Mouse (Mus musculus): ENCODE data around the gene Cdh16. TPM values are rescaled to one million over a fixed set of nuclear protein-coding genes. Genes with fewer than 3 reads are reported as not detected.

Cdh16 gene
- polyA plus RNA-seq, 1 experiment from 2014 or later = not detected

DNA sequence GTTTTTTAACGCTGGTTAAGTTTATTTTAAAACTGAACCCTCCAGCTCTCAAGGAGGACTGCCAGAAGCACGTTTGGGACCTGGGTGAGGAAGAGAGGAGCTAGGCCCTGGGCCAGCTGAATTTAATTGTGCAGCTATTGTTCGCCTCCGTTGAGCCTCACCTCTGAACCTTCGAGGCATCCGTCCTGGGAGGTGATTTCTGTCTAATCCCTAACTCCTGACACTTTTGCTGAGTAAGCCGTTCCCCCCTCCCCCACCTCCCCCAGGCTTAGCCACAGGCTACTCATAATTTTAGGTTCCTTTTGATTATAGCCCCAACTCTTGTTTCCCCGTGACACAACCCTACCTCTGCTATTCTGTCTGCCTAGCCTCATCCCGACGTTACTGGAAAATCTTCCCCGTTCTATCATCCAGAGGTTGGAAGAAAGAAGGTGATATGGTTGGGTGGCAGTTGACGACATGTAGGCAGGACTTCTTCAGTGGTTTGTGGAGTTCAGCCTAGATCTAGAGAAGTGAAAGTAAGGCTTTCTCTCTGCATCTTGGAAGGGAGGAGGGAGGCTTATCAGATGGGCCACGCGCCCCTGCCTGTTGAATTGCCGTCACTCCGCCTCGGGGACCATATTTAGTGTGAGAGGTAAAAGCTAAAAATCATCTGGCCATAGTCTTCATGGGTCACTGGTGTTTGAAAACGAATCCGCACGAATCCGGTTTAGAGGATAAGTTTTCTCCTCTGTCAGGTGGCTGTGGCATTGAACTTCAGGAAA is 28.2 kb downstream of the Cdh16 start:
- no peak overlapping the region for H3K27ac ChIP-seq (replicated peaks; ENCODE audit: low read depth, low read length)
- DNase-seq (ENCODE audit: low spot score) (no peak), ATAC-seq (ENCODE audit: insufficient number of reproducible peaks, low FRiP score, low TSS enrichment, low read depth) (no peak)
- no peak overlapping the region for H3K4me2 ChIP-seq (ENCODE audit: low read depth, severe bottlenecking)
- H3K36me3 ChIP-seq (ENCODE audit: control insufficient read depth, insufficient read depth, low read length) = peaks cover 12% of the 10 kb centered on the region; the same call in 1 of the 2 replicates
- no peaks in the 10 kb centered on the region for H3K9me3 ChIP-seq (ENCODE audit: control insufficient read depth, low read length)
- no peak overlapping the region for H3K9ac ChIP-seq (ENCODE audit: low read length)
- 85% methylated on average over 21 of the region's 21 CpGs for WGBS
- H3K4me3 ChIP-seq (ENCODE audit: low read depth, low read length) = no peak overlapping the region
- peaks cover 6% of the 10 kb centered on the region; the same call in 1 of the 2 replicates for H3K4me1 ChIP-seq (ENCODE audit: control insufficient read depth, insufficient read depth, low read length)
- no peaks in the 10 kb centered on the region for H3K27me3 ChIP-seq (ENCODE audit: control insufficient read depth, insufficient read depth, low read length)

DNA sequence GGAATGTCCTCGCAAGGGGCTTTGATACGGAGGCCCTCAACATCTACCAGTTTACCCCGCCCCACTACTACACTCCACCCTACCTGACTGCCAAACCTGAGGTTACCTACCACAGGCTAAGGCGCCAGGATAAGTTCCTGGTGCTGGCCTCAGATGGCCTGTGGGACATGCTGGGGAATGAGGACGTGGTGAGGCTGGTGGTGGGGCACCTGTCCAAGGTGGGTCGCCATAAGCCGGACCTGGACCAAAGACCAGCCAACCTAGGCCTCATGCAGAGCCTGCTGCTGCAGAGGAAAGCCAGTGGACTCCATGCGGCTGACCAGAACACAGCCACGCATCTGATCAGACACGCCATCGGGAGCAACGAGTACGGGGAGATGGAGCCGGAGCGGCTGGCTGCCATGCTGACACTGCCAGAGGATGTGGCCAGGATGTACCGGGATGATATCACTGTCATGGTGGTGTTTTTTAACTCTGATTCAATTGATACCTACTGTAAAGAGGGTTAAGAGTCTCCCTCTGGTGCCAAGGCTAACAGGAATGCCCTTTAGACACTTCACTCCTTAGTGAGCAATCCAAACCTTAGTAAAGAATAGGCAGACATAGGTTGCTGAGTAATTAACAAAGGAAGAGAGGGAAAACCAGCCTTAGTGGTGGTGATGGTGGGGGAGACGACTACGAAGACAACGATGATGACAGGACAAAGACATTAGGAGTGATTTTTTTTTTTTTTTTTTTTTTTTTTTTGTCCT is 29.4 kb downstream of the Cdh16 start:
- no peaks in the 10 kb centered on the region for H3K9me3 ChIP-seq (ENCODE audit: control insufficient read depth, low read length)
- H3K27ac ChIP-seq (replicated peaks; ENCODE audit: low read depth, low read length) = no peak overlapping the region
- ATAC-seq (ENCODE audit: insufficient number of reproducible peaks, low FRiP score, low TSS enrichment, low read depth) (no peak), DNase-seq (ENCODE audit: low spot score) (no peak)
- H3K4me3 ChIP-seq (ENCODE audit: low read depth, low read length) = no peak overlapping the region
- H3K27me3 ChIP-seq (ENCODE audit: control insufficient read depth, insufficient read depth, low read length) = no peaks in the 10 kb centered on the region
- H3K4me1 ChIP-seq (ENCODE audit: control insufficient read depth, insufficient read depth, low read length) = peaks cover 6% of the 10 kb centered on the region; the same call in 1 of the 2 replicates
- H3K4me2 ChIP-seq (ENCODE audit: low read depth, severe bottlenecking) = no peak overlapping the region
- H3K9ac ChIP-seq (ENCODE audit: low read length) = no peak overlapping the region
- peaks cover 12% of the 10 kb centered on the region; the same call in 1 of the 2 replicates for H3K36me3 ChIP-seq (ENCODE audit: control insufficient read depth, insufficient read depth, low read length)
- WGBS = 96% methylated on average over 19 of the region's 19 CpGs

DNA sequence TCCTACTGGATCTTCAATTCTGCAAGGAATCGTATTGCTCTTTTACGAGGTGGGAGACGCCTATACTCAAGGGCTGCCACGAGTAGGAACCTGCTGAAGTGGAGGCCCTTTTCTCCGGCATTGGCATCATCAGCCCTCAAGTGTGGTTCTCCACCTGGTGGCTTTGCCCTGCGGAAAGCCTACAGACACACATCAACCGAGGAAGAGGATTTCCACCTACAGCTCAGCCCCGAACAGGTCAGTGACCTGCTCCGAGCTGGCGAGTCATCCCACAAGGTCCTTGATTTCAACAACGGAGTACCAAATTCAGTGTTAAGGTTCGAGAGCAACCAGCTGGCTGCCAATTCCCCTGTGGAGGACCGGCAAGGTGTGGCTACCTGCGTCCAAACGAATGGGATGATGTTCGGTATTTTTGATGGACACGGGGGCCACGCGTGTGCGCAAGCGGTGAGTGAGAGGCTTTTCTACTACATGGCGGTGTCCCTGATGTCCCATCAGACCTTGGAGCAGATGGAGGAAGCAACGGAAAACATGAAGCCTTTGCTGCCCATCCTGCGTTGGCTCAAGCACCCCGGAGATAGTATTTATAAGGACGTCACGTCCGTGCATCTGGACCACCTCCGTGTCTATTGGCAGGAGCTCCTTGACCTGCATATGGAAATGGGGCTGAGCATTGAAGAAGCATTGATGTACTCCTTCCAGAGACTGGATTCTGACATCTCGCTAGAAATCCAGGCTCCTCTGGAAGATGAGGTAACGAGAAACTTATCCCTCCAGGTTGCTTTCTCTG is 30.5 kb downstream of the Cdh16 start:
- WGBS = 92% methylated on average over 31 of the region's 31 CpGs
- Histone ChIP-seq H3K9ac (ENCODE audit: low read length) (no peak overlapping the region), H3K4me2 (ENCODE audit: low read depth, severe bottlenecking) (no peak overlapping the region), H3K36me3 (ENCODE audit: control insufficient read depth, insufficient read depth, low read length) (peaks cover 12% of the 10 kb centered on the region; the same call in 1 of the 2 replicates), H3K4me3 (ENCODE audit: low read depth, low read length) (no peak overlapping the region), H3K27me3 (ENCODE audit: control insufficient read depth, insufficient read depth, low read length) (no peaks in the 10 kb centered on the region), H3K4me1 (ENCODE audit: control insufficient read depth, insufficient read depth, low read length) (peaks cover 6% of the 10 kb centered on the region; the same call in 1 of the 2 replicates), H3K9me3 (ENCODE audit: control insufficient read depth, low read length) (no peaks in the 10 kb centered on the region), H3K27ac (replicated peaks; ENCODE audit: low read depth, low read length) (no peak overlapping the region)
- DNase-seq (ENCODE audit: low spot score) = no peak
- no peak for ATAC-seq (ENCODE audit: insufficient number of reproducible peaks, low FRiP score, low TSS enrichment, low read depth)

DNA sequence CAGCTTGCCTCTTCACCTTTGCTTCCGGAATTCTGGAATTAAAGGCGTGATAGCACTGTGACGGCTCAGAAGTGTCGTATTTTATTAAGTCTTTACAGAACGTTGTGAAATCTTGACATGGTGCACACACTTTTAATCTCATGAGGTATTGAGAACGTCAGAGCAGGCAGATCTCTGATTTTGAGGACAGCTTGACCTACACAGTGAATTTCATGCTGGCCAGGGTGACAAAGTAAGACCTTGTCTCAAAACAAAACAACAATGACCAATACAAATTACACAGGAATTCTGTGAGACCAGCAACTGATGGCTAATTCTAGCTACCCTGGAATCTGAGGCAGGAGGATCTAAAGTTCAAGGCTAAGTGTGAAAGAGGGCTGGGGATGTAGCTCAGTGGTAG is 31.6 kb downstream of the Cdh16 start:
- peak overlapping the region; percentile 51; the same call in 1 of the 2 replicates for H3K4me3 ChIP-seq (ENCODE audit: low read depth, low read length)
- no peaks in the 10 kb centered on the region for H3K9me3 ChIP-seq (ENCODE audit: control insufficient read depth, low read length)
- H3K9ac ChIP-seq (ENCODE audit: low read length) = no peak overlapping the region
- H3K4me1 ChIP-seq (ENCODE audit: control insufficient read depth, insufficient read depth, low read length) = peaks cover 6% of the 10 kb centered on the region; the same call in 1 of the 2 replicates
- peak overlapping the region; percentile 70 for H3K4me2 ChIP-seq (ENCODE audit: low read depth, severe bottlenecking)
- H3K36me3 ChIP-seq (ENCODE audit: control insufficient read depth, insufficient read depth, low read length) = peaks cover 12% of the 10 kb centered on the region; the same call in 1 of the 2 replicates
- no peaks in the 10 kb centered on the region for H3K27me3 ChIP-seq (ENCODE audit: control insufficient read depth, insufficient read depth, low read length)
- DNase-seq (ENCODE audit: low spot score) = no peak
- 68% methylated on average over 6 of the region's 6 CpGs for WGBS
- ATAC-seq (ENCODE audit: insufficient number of reproducible peaks, low FRiP score, low TSS enrichment, low read depth) = no peak
- no peak overlapping the region for H3K27ac ChIP-seq (replicated peaks; ENCODE audit: low read depth, low read length)

DNA sequence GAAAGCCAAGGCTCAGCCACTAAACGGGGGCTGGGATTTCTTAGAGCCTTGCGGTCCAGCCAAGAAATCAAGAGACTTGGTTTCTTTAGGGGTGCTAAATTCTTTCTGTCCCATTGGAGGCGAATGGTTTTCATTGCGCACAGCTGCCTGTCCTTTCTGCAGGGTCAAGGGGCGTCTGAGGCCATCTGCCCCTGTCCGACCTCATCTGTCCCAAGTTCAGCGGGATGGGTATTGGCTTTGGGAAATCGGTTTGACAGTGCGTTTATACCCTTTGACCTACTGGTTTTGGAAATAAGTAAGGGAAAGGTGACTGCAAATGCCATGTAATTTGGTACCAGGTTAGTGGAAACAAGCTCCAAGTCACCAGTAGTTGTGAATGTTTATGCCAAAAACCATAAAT is 32.3 kb downstream of the Cdh16 start:
- H3K27ac ChIP-seq (replicated peaks; ENCODE audit: low read depth, low read length) = no peak overlapping the region
- H3K4me3 ChIP-seq (ENCODE audit: low read depth, low read length) = peak overlapping the region; percentile 51

DNA sequence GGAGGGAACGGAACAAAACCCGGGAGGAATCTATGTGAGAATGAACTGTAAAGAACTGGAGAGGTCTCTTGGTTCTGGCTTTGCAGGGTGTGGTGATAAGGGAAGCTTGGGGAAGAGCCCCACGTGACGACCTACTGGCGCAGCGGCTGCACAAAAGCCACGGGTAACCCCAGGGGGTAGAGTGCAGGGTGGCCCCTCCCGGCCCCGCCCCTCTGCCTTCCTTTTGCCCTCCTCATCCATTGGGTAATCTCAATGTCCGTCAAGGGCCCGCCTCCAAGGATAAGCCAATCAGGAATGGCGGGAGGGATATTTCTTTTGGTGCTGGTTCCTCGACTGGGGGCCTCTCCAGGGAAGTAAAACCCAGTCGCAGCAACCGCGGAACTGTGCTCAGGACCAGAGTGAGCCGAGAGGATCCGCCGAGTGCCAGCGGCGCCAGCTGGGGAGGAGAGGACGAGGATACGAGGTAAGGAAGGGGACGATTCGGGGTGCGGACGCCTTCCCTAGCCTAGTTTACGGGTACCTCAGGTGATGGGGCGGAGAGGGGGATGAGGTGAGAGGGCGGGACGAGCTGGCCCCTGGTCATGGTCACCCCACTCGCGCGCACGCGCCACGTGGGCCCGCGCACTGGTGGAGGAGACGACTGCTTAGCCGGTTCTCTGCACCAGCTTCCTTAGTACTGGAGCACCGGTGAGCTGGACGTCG is 32.9 kb downstream of the Cdh16 start, which contains the start of gene Pdp2:
Pdp2 (plus strand) TSS at position 319 of the 702 bp plus-strand sequence.
- Histone ChIP-seq H3K9me3 (ENCODE audit: control insufficient read depth, low read length) (no peaks in the 10 kb centered on the region), H3K9ac (ENCODE audit: low read length) (peak within 1 kb of the TSS; percentile 58), H3K4me1 (ENCODE audit: control insufficient read depth, insufficient read depth, low read length) (peaks cover 6% of the 10 kb centered on the region; the same call in 1 of the 2 replicates), H3K4me2 (ENCODE audit: low read depth, severe bottlenecking) (peak within 1 kb of the TSS; percentile 70), H3K36me3 (ENCODE audit: control insufficient read depth, insufficient read depth, low read length) (peaks cover 12% of the 10 kb centered on the region; the same call in 1 of the 2 replicates), H3K27ac (replicated peaks; ENCODE audit: low read depth, low read length) (no peak within 1 kb of the TSS), H3K27me3 (ENCODE audit: control insufficient read depth, insufficient read depth, low read length) (no peaks in the 10 kb centered on the region), H3K4me3 (ENCODE audit: low read depth, low read length) (peak within 1 kb of the TSS; percentile 51)
- ATAC-seq (ENCODE audit: insufficient number of reproducible peaks, low FRiP score, low TSS enrichment, low read depth) = peak; percentile 97
- under 1% methylated on average over 44 of the region's 44 CpGs for WGBS
- peak; percentile 91 for DNase-seq (ENCODE audit: low spot score)

More for the DNA sequence above, 32.3 kb downstream of the Cdh16 start:
- Histone ChIP-seq H3K36me3 (ENCODE audit: control insufficient read depth, insufficient read depth, low read length) (peaks cover 12% of the 10 kb centered on the region; the same call in 1 of the 2 replicates), H3K27me3 (ENCODE audit: control insufficient read depth, insufficient read depth, low read length) (no peaks in the 10 kb centered on the region), H3K9ac (ENCODE audit: low read length) (peak overlapping the region; percentile 58), H3K4me2 (ENCODE audit: low read depth, severe bottlenecking) (peak overlapping the region; percentile 70), H3K9me3 (ENCODE audit: control insufficient read depth, low read length) (no peaks in the 10 kb centered on the region), H3K4me1 (ENCODE audit: control insufficient read depth, insufficient read depth, low read length) (peaks cover 6% of the 10 kb centered on the region; the same call in 1 of the 2 replicates)
- ATAC-seq (ENCODE audit: insufficient number of reproducible peaks, low FRiP score, low TSS enrichment, low read depth) (no peak), DNase-seq (ENCODE audit: low spot score) (no peak)
- 2% methylated on average over 9 of the region's 9 CpGs for whole genome bisulfite sequencing

DNA sequence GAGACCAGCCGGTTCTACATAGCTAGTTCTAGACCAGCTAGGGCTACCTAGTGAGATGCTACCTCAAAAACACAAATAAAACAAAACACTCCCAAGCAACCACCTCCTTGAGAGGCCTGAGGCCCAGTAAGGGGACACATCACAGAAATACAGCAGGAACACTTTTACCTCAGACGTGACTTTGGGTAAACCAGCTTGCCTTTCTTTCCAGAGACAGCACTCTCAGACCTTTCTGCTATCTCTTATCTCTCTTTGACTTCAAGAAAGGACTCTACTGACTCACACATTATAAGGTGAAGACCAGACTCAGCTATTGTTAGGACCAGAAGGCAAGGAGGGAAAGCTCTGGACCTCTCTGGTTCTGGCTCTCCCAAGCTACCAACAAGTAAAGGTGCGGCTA is 33.9 kb downstream of the Cdh16 start:
- WGBS = 96% methylated on average over 3 of the region's 3 CpGs
- no peak for DNase-seq (ENCODE audit: low spot score)
- Histone ChIP-seq H3K9ac (ENCODE audit: low read length) (no peak overlapping the region), H3K27me3 (ENCODE audit: control insufficient read depth, insufficient read depth, low read length) (no peaks in the 10 kb centered on the region), H3K36me3 (ENCODE audit: control insufficient read depth, insufficient read depth, low read length) (peaks cover 12% of the 10 kb centered on the region; the same call in 1 of the 2 replicates), H3K4me1 (ENCODE audit: control insufficient read depth, insufficient read depth, low read length) (peaks cover 6% of the 10 kb centered on the region; the same call in 1 of the 2 replicates), H3K4me2 (ENCODE audit: low read depth, severe bottlenecking) (no peak overlapping the region), H3K4me3 (ENCODE audit: low read depth, low read length) (no peak overlapping the region), H3K27ac (replicated peaks; ENCODE audit: low read depth, low read length) (no peak overlapping the region), H3K9me3 (ENCODE audit: control insufficient read depth, low read length) (no peaks in the 10 kb centered on the region)
- no peak for ATAC-seq (ENCODE audit: insufficient number of reproducible peaks, low FRiP score, low TSS enrichment, low read depth)

All from limb, embryonic 11.5 days (tissue).